Mouse (Mus musculus) CH12.LX (cell line): Measurements from ENCODE around the gene Utp20.

Experiments
- JUND ChIP-seq: conservative IDR thresholded peaks from 2 replicates; pipeline ENCODE4 v1.6.1; 2011; ENCODE audit warnings: low read depth, low read length, improper control_type of control experiment
- POLR2AphosphoS2 ChIP-seq: IDR thresholded peaks from 2 replicates; pipeline ENCODE4 v1.6.1; 2011; ENCODE audit warnings: low read depth, low read length, improper control_type of control experiment

GRCm38 (mm10) chr10:88796939-88797338 is 29.7 kb downstream of the Utp20 start:
- TF ChIP-seq POLR2AphosphoS2 (no peak), JUND (no peak)
